ENCODE assay signal across 21 mouse cellular contexts in the genomic region with DNA sequence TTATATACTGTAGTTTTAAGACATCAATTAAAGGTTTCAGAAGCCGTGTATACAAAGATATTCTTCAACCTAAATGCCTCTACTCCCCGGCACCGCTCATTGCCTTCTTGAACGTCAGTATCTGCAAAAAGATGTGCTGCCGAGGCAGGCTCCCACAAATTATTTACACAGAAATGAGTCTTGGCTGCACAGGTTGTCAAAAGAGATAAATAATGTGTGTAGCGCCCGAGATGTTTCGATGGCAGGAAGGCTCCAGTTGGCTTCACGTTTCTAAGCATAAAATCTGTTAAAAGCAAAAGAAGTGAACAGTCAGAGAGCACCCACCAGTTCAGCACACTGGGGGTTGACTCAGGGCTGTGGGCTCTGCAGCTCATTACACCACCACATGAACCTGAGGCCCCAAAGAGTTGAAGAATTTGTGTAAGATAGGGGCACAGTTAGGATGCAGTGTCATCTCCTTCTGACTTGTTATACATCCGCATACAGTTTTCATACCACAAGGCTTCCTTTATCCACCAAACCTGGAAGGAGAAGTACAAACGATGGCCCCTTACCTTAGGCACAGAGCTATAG.
DNase-seq lines count a peak whose midpoint lies in the region; ATAC-seq and TF ChIP-seq lines count a peak whose summit lies in the region.
"Had no signal": no experiment of that assay in that cellular context is flagged by ENCODE, and none has a peak within 500 bp of the region (broad histone marks: within the 10 kb centered on the region; RNA-seq: fewer than 3 reads in every experiment).

No protein-coding gene starts in this region.

- 42% methylated on average over 11 of the region's 11 CpGs for WGBS in forebrain, postnatal 0 days
- WGBS in forebrain, embryonic 11.5 days, result 88% methylated on average over 11 of the region's 11 CpGs
- WGBS in midbrain, embryonic 13.5 days, result 72% methylated on average over 11 of the region's 11 CpGs
- 92% methylated on average over 11 of the region's 11 CpGs for WGBS in midbrain, embryonic 10.5 days
- WGBS in limb, embryonic 11.5 days, result 36% methylated on average over 11 of the region's 11 CpGs

- peak; percentile 19 for ATAC-seq in forebrain, postnatal 0 days
- no peak for ATAC-seq in forebrain, embryonic 11.5 days (replicated peaks; ENCODE audit: low FRiP score)
- no peak for ATAC-seq in midbrain, embryonic 13.5 days
- ATAC-seq in limb, embryonic 11.5 days (ENCODE audit: insufficient number of reproducible peaks, low FRiP score, low TSS enrichment, low read depth), result no peak
- ATAC-seq: liver, postnatal 0 days had no signal

- DNase-seq in forebrain, postnatal 0 days, result peak; percentile 39
- no peak for DNase-seq in forebrain, embryonic 11.5 days (ENCODE audit: low spot score)
- no peak for DNase-seq in midbrain, embryonic 10.5 days (ENCODE audit: low spot score)
- DNase-seq in limb, embryonic 11.5 days (ENCODE audit: low spot score), result peak; percentile 38
- peak; percentile 46 for DNase-seq in retina, embryonic 14.5 days (ENCODE audit: low spot score)
- no peak for DNase-seq in cerebellum, adult 11-12 months
- DNase-seq in kidney, adult 11 months, result no peak
- DNase-seq: adrenal gland, postnatal 36 days; cerebellum, adult 2 months; gastrocnemius, postnatal 14 days; kidney, adult 2 months; kidney, postnatal 10 days; layer of hippocampus, postnatal 36 days; liver, postnatal 0 days; lung, postnatal 14 days; right cerebral cortex, adult 18-20 months; thymus, postnatal 14 days had no signal

- no peaks in the 10 kb centered on the region for H3K27me3 ChIP-seq in forebrain, postnatal 0 days (ENCODE audit: insufficient read depth, low read length)
- H3K27me3 ChIP-seq in forebrain, embryonic 11.5 days (ENCODE audit: control insufficient read depth, insufficient read depth, low read length), result no peaks in the 10 kb centered on the region
- no peaks in the 10 kb centered on the region for H3K27me3 ChIP-seq in midbrain, embryonic 13.5 days
- no peaks in the 10 kb centered on the region for H3K27me3 ChIP-seq in midbrain, embryonic 10.5 days (ENCODE audit: low read depth, poor library complexity, severe bottlenecking)
- H3K27me3 ChIP-seq in limb, embryonic 11.5 days (ENCODE audit: control insufficient read depth, insufficient read depth, low read length), result peaks cover 6% of the 10 kb centered on the region; the same call in 1 of the 2 replicates
- H3K27me3 ChIP-seq: CH12.LX; megakaryocyte, embryonic 14.5 days had no signal

- H3K36me3 ChIP-seq in forebrain, postnatal 0 days (ENCODE audit: insufficient read depth), result no peaks in the 10 kb centered on the region
- H3K36me3 ChIP-seq in forebrain, embryonic 11.5 days (ENCODE audit: control insufficient read depth, insufficient read depth, low read length), result no peaks in the 10 kb centered on the region
- H3K36me3 ChIP-seq in midbrain, embryonic 13.5 days, result no peaks in the 10 kb centered on the region
- H3K36me3 ChIP-seq in midbrain, embryonic 10.5 days, result no peaks in the 10 kb centered on the region
- H3K36me3 ChIP-seq in limb, embryonic 11.5 days (ENCODE audit: control insufficient read depth, insufficient read depth, low read length), result no peaks in the 10 kb centered on the region

- TF ChIP-seq CTCF in forebrain, postnatal 0 days (IDR thresholded peaks at IDR 0.05; ENCODE audit: low read depth), result no peak

- H3K4me1 ChIP-seq in forebrain, postnatal 0 days (ENCODE audit: insufficient read depth), result no peaks in the 10 kb centered on the region
- no peaks in the 10 kb centered on the region for H3K4me1 ChIP-seq in forebrain, embryonic 11.5 days (replicated peaks; ENCODE audit: control insufficient read depth, insufficient read depth, low read length)
- H3K4me1 ChIP-seq in midbrain, embryonic 13.5 days (replicated peaks), result no peaks in the 10 kb centered on the region
- H3K4me1 ChIP-seq in midbrain, embryonic 10.5 days, result 0 out of 2 replicates have a peak, but pooled peaks cover 3% of the 10 kb centered on the region
- H3K4me1 ChIP-seq in limb, embryonic 11.5 days (ENCODE audit: control insufficient read depth, insufficient read depth, low read length), result peaks cover 5% of the 10 kb centered on the region; the same call in 1 of the 2 replicates
- H3K4me1 ChIP-seq: megakaryocyte, embryonic 14.5 days had no signal

- H3K4me2 ChIP-seq in forebrain, postnatal 0 days (ENCODE audit: low read depth), result peak overlapping the region; percentile 7
- no peak overlapping the region for H3K4me2 ChIP-seq in forebrain, embryonic 11.5 days (ENCODE audit: low read depth, low read length, severe bottlenecking)
- no peak overlapping the region for H3K4me2 ChIP-seq in midbrain, embryonic 13.5 days (replicated peaks)
- H3K4me2 ChIP-seq in limb, embryonic 11.5 days (ENCODE audit: low read depth, severe bottlenecking), result no peak overlapping the region

- H3K27ac ChIP-seq in forebrain, postnatal 0 days (ENCODE audit: low read depth, low read length), result peak overlapping the region; percentile 29; the same call in 1 of the 2 replicates
- H3K27ac ChIP-seq in forebrain, embryonic 11.5 days (ENCODE audit: low read depth, low read length), result no peak overlapping the region
- H3K27ac ChIP-seq in midbrain, embryonic 13.5 days, result peak overlapping the region; percentile 39; the same call in 1 of the 2 replicates
- no peak overlapping the region for H3K27ac ChIP-seq in midbrain, embryonic 10.5 days (replicated peaks)
- H3K27ac ChIP-seq in limb, embryonic 11.5 days (replicated peaks; ENCODE audit: low read depth, low read length), result no peak overlapping the region
- H3K27ac ChIP-seq: layer of hippocampus, adult 2 months had no signal

- no peak overlapping the region for H3K4me3 ChIP-seq in forebrain, postnatal 0 days (ENCODE audit: low read depth, low read length)
- no peak overlapping the region for H3K4me3 ChIP-seq in forebrain, embryonic 11.5 days (ENCODE audit: low read depth, low read length)
- H3K4me3 ChIP-seq in midbrain, embryonic 13.5 days (replicated peaks), result no peak overlapping the region
- no peak overlapping the region for H3K4me3 ChIP-seq in midbrain, embryonic 10.5 days
- no peak overlapping the region for H3K4me3 ChIP-seq in limb, embryonic 11.5 days (ENCODE audit: low read depth, low read length)
- H3K4me3 ChIP-seq: layer of hippocampus, adult 2 months; megakaryocyte, embryonic 14.5 days had no signal

- H3K9ac ChIP-seq in forebrain, postnatal 0 days, result no peak overlapping the region
- no peak overlapping the region for H3K9ac ChIP-seq in forebrain, embryonic 11.5 days (ENCODE audit: low read length)
- no peak overlapping the region for H3K9ac ChIP-seq in midbrain, embryonic 13.5 days (replicated peaks)
- no peak overlapping the region for H3K9ac ChIP-seq in limb, embryonic 11.5 days (ENCODE audit: low read length)
- H3K9ac ChIP-seq: liver, postnatal 0 days had no signal

- H3K9me3 ChIP-seq in forebrain, postnatal 0 days (ENCODE audit: low read length), result no peaks in the 10 kb centered on the region
- H3K9me3 ChIP-seq in forebrain, embryonic 11.5 days (ENCODE audit: control insufficient read depth, low read length), result no peaks in the 10 kb centered on the region
- no peaks in the 10 kb centered on the region for H3K9me3 ChIP-seq in midbrain, embryonic 13.5 days
- no peaks in the 10 kb centered on the region for H3K9me3 ChIP-seq in midbrain, embryonic 10.5 days (replicated peaks)
- no peaks in the 10 kb centered on the region for H3K9me3 ChIP-seq in limb, embryonic 11.5 days (ENCODE audit: control insufficient read depth, low read length)

Comparison
In these comparisons a context has a peak if more than half of its experiments do, and no peak if none do; other contexts are left out.
1. DNase-seq: peak in forebrain, postnatal 0 days (single experiment), limb, embryonic 11.5 days (single experiment) and retina, embryonic 14.5 days (single experiment); none in forebrain, embryonic 11.5 days (single experiment), midbrain, embryonic 10.5 days (single experiment), cerebellum, adult 11-12 months (single experiment) and kidney, adult 11 months (single experiment).
2. H3K27ac ChIP-seq: peak in forebrain, postnatal 0 days (single experiment) and midbrain, embryonic 13.5 days (single experiment); none in forebrain, embryonic 11.5 days (single experiment), midbrain, embryonic 10.5 days (single experiment) and limb, embryonic 11.5 days (single experiment).